Mouse (Mus musculus): ENCODE measurements around the gene Kcnip4. TPM values are rescaled to one million over a fixed set of nuclear protein-coding genes. Genes with fewer than 3 reads are reported as not detected.
A peak's percentile ranks its signal among the peaks of the same experiment; 100 is the strongest.

Gene Kcnip4
- total RNA-seq, 2 experiments from 2014 or later, result 58.4 to 59.9 TPM

DNA sequence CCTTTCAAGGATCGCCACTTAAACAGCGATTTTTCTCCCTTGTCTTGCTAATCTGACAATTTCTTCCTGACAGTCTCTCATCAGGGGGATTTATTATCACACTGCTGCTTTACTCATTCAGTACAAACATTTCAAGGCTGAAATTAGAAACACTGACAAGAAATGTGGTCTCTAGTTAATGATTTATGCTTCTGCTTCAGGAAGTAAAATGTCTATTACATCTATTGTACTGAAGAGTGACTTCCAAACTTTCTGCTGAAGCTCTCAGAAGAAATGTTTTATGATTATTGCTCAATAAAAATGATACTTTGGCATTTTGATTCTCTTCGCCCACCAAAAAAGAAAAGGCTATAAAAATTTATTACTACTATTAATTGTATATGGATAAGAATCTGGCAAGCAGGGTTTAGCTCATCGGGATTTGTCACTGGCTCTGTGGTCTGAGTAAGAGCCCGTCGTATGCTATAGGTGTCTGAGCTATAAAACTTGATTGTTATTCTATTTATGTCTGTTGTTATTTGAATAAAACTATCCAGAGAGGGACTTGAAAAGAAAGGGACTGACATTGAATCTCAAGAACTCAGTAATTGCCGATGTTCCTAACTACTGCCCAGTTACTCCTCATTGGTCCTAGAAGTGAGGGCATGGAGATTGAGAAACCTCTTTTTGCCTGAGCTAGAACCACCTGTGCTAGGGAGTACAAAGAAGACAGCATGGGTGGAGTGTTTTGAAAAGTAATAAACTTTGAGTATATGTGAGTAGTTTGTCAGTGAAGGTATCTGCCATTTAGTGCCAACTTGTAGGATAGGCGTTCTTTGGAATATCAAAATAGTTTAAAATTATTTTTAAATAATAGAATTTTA lies 844.7 kb downstream of the Kcnip4 start:
- intact Hi-C loops (cut with DNase I), result no loop called here
- no peak for DNase-seq (ENCODE audit: low spot score in 2 of 2)

DNA sequence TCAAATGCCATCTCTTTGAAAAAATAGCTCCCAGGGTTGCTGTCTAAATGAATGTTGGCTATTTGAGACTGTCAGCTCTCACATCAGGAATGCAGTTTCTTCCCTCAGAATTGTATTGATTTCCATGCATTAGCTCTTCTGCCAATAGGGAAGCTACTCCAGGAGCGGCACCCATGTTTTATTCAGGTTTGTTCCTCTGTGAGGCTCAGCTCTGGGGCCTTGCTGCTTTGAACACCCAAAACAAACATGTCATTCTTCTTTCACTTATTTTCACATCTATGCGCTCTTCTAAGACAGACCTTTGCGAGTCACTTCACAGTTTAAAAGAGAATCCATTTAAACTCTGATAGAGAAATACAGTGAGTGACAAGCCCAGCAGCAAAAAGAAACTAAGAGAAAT lies 862.2 kb downstream of the Kcnip4 start:
- intact Hi-C loops (cut with DNase I), result no loop called here
- no peak for DNase-seq (ENCODE audit: low spot score in 2 of 2)

DNA sequence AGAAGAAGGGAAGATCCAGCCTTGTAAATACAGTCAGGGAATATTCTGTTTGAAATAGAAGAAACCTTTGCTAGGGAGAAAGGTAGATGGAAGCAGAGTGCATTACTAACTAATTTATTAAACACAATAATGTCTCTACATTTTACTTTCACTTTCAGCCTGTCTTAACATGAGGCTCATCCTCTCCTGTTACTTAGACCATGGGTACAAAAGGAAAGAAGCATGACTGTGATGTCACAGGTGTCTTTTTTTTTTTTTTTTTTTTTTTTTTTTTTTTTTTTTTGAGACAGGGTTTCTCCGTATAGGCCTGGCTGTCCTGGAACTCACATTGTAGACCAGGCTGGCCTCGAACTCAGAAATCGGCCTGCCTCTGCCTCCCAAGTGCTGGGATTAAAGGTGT lies 864.7 kb downstream of the Kcnip4 start:
- no peak for DNase-seq (ENCODE audit: low spot score in 2 of 2)
- intact Hi-C loops (cut with DNase I), result no loop called here

GRCm38 (mm10) chr5:48650496-48650895 lies 874.2 kb downstream of the Kcnip4 start:
- no peak for DNase-seq (ENCODE audit: low spot score in 2 of 2)
- intact Hi-C loops (cut with DNase I), result no loop called here

DNA sequence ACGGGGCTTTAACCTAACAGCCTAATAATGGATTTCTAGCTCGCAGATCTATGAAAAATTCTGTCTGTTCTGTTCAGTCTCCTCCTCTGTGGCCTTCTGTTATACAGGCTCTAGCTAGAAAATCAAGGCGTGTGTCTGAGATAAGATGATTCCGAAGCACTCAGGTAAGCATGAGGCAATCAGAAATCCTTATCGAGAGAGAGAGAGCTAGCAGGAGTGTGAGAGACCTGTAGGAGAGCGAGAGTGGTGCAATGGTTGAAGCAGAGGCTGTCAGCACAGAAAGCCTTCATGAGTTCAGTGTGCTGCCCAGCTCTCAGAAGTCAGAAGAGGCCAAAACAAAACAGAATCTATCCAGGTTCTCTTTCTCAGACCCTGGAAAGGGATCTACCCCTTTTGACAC lies 888.0 kb downstream of the Kcnip4 start:
- no peak for DNase-seq (ENCODE audit: low spot score in 2 of 2)
- intact Hi-C loops (cut with DNase I), result no loop called here

GRCm38 (mm10) chr5:48633631-48634030 lies 891.1 kb downstream of the Kcnip4 start:
- intact Hi-C loops (cut with DNase I), result no loop called here
- no peak for DNase-seq (ENCODE audit: low spot score in 2 of 2)

DNA sequence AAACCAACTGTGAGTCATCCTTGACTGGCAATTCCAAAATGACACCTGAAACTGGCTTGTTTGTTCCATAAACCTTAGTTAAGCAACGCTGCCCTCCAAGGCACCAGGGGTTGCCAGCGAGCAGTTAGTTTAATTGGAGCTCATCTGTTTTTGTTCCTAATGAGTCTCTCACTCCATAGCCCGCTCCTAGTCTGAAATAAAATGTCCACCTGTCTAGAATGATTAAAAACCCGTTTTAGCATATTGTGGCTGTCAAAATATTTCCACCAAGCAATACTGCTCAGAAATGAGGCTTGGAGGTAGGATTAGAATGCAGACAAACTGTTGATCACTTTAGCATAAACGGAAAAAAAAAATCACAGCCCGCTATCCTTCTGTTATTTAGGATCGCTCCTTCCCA lies 901.3 kb downstream of the Kcnip4 start:
- intact Hi-C loops (cut with DNase I), result no loop called here
- no peak for DNase-seq (ENCODE audit: low spot score in 2 of 2)

- intact Hi-C loops (cut with DNase I), result no loop called here
- no peak for DNase-seq (ENCODE audit: low spot score in 2 of 2)
Observed at GRCm38 (mm10) chr5:48606916-48607315, 917.8 kb downstream of the Kcnip4 start.

GRCm38 (mm10) chr5:48606281-48606680 lies 918.4 kb downstream of the Kcnip4 start:
- peak in 1 of 2 experiments; percentile 18 for DNase-seq (ENCODE audit: low spot score in 2 of 2)
- intact Hi-C loops (cut with DNase I), result no loop called here

DNA sequence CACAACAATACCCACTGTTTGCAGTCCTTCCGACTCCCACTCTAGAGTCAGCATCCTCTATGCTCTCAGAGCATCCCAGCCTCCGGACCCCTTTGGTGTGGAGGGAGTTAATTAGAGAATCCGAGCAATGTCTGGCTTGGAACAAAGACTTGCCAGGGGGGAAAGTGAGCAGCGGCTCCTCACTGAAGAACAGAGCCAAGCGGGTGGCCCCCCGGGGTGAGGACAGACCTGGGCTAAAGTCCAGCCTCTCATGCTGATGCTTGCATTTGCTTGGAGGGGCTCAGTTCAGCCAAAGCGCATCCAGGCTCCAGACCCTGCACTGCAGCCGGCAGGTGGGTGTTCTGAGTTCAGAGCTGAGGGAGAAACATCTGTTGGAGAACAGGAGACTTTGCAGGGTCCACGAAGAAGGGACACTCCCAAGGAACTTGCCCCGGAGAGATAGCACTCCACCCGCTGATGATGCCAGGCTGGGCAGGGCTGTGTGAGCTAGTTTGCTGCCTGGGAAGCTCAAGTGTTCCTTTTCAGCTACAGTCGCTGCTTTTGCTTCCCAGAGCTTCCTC lies 925.1 kb downstream of the Kcnip4 start:
- no peak for DNase-seq (ENCODE audit: low spot score in 2 of 2)
- intact Hi-C loops (cut with DNase I), result no loop called here

DNA sequence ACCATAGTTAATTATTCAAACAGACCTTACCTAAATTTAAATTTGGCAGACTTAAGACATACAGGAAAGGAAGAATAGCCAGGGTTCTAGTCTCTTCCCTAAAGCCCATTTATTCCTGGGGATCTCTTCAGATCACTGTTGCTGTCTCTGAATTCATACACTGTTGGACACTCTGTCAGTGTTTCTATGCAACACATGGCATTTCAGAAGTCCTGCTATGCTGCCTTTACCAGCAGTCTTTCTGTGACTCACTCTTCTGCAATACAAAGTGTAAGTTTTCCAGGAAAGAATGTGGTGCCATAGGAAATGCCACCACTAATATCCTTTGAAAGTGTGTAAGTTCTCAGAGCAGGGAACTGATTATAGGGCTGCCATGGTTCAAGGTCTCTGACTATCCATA lies 936.7 kb downstream of the Kcnip4 start:
- peak in 1 of 2 experiments; percentile 6 for DNase-seq (ENCODE audit: low spot score in 2 of 2)
- intact Hi-C loops (cut with DNase I), result no loop called here

GRCm38 (mm10) chr5:48583431-48583830 lies 941.3 kb downstream of the Kcnip4 start:
- DNase-seq (ENCODE audit: low spot score in 2 of 2), result no peak
- intact Hi-C loops (cut with DNase I), result no loop called here

DNA sequence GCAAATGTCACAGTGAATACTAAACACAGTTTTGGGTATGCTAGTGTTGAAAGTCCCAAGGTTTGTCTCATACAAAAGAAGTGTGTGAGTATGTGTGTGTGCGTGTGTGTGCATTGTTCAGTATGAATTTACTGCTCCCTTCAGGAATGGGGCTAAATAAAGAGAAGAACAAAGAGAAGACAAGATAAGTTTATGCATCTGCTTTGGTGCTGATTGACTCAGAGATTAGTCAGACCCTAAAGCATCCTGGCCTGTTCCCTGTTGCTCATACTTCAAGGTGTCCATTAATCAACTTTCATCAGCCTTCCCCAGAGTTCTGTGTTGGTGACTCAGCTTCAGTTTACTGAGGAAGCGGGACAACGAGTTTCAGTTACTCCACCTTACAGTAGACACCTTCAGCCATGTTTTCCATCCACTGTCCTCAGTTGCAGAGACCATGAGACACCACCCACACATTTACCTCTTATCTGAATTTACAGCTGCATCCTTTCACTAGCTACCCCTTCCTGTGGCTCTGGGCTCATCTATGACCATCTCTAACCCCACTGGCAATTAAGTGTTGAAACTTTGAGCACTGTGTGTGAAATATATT lies 960.6 kb downstream of the Kcnip4 start:
- intact Hi-C loops (cut with DNase I), result no loop called here
- DNase-seq (ENCODE audit: low spot score in 2 of 2), result no peak

GRCm38 (mm10) chr5:48551753-48552152 lies 973.0 kb downstream of the Kcnip4 start:
- intact Hi-C loops (cut with DNase I), result no loop called here
- DNase-seq (ENCODE audit: low spot score in 2 of 2), result no peak

GRCm38 (mm10) chr5:48545825-48546224 lies 978.9 kb downstream of the Kcnip4 start:
- no peak for DNase-seq (ENCODE audit: low spot score in 2 of 2)
- intact Hi-C loops (cut with DNase I), result no loop called here

GRCm38 (mm10) chr5:48544784-48545734 lies 979.6 kb downstream of the Kcnip4 start:
- DNase-seq (ENCODE audit: low spot score in 2 of 2), result no peak
- intact Hi-C loops (cut with DNase I), result no loop called here

DNA sequence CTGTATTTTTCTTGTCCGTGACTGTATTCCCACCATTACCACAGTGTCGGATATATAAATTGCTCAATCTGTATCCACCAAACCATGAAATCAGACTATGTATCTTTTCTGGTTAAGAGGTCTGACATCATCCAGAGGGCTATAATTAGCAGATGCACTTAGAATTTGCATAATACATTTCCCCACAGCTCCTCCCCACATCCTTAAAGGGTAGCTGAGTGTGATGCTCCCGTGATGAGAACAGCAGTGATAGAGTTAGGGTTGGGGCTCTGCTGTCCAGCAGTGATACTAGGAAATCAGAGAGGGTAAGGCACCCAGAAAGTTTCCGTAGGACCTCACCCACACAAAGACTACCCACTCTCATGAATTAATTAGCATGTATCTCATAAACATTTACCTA lies 1006.7 kb downstream of the Kcnip4 start:
- intact Hi-C loops (cut with DNase I), result no loop called here
- DNase-seq (ENCODE audit: low spot score in 2 of 2), result no peak

DNA sequence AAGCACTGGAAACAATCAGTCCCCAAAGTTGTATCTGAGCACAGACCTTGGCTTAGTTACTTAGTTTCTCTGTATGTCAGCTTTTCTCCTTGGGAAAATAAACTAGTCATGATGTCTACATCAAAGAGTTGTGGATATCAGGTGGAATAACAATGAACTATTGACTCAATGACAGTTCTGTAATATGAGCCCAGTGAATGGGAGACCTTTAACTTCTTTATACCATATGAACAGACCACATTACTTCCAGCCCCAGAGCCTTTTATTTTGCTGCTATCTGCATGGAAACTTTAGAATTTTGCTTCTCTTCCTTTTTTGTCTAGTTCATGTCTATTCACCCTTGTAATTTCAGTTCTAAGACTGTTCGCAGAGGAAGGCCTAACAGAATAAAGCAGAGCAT lies 1011.4 kb downstream of the Kcnip4 start:
- intact Hi-C loops (cut with DNase I), result no loop called here
- no peak for DNase-seq (ENCODE audit: low spot score in 2 of 2)

DNA sequence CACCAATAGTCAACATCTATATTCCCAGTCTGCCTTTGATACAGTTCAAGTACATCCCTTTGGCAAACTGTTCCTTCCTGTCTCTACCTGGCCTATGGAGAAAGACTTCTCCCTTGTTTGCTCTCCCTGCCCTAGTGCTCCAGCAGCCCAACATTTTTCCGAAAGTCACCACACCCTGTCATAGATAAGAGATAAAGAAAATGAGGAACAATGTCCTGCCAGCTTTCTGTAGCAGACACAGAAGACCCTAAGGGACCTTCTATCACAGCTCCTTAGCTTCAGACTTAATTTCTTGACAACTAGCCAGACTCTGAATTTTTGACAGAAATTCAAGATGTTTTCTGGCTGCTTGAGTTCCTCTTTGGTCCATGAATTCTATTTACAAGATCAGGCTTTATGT lies 1013.4 kb downstream of the Kcnip4 start:
- intact Hi-C loops (cut with DNase I), result no loop called here
- no peak for DNase-seq (ENCODE audit: low spot score in 2 of 2)

DNA sequence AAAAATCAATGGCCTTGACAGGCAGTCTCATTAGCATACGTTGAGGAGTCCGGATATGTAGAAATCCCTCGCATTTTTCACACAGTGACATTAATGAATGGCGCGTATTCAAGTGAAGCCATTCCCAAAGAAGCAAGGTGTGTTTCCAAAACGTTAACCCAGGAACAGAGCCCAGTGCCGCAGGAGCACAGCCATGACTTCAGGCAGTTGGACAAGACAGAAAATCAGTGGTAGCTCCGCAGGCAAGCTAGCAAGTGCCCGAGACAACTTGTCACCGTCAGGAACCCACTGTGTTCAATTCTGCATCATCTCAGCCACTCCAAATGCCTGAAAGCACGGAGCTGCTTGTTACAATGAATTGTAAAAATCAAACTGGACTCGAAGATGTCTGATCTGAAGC lies 1014.5 kb downstream of the Kcnip4 start:
- intact Hi-C loops (cut with DNase I), result no loop called here
- no peak for DNase-seq (ENCODE audit: low spot score in 2 of 2)

Data from left cerebral cortex, postnatal 14 days (tissue).